Mouse (Mus musculus) brain, embryonic 14.5 days (tissue): ENCODE measurements at regions not wholly inside any gene's neighbourhood (a gene's known extent, or its start where the extent isn't known, plus 50 kb on each side); places are given as distances from the start of the nearest gene placed in this dataset.

Experiments
- CTCF ChIP-seq: fragments of 200-500 bp; IDR thresholded peaks from 2 replicates; pipeline ENCODE4 v1.5.1; 2012; ENCODE audit warnings: inconsistent platforms, mild to moderate bottlenecking, moderate library complexity, borderline replicate concordance; ENCODE audit not compliant: insufficient read depth, insufficient read length; ENCODE audit errors: extremely low read depth
- POLR2A ChIP-seq: fragments of 200-500 bp; IDR thresholded peaks from 2 replicates; pipeline ENCODE4 v1.6.1; 2012; ENCODE audit warnings: mild to moderate bottlenecking, inconsistent platforms, borderline replicate concordance; ENCODE audit not compliant: poor library complexity, insufficient read depth, insufficient read length, severe bottlenecking; ENCODE audit errors: extremely low read depth

DNA sequence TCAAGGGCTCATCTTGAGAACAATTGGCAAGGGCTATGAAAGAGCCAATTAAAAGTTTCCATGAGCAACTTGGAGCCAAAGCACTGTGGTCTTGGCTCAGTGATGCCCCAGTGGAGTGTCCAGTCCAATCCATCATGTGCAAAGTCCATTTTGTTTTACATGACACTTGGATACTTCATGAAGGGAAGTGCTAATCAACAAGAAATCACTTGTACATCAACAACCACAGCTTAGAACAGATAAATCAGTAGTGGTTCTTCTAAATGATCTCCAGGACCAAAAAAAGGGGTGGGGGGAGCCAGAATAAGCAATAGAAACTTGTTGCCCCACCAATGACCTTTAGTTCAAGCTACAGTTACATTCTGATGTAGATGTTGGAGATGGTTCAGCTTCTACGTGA lies 87.0 kb upstream of the Asb5 start:
- TF ChIP-seq POLR2A, result no peak
- TF ChIP-seq CTCF, result no peak
